Mouse (Mus musculus): Measurements from ENCODE around the gene Ugt1a6a.
"Not testable (repeated sequence)": the region's sequence is repeated elsewhere in the genome, so short reads cannot be mapped to it uniquely, and the experiment has no call there.

The Ugt1a6a gene

DNA sequence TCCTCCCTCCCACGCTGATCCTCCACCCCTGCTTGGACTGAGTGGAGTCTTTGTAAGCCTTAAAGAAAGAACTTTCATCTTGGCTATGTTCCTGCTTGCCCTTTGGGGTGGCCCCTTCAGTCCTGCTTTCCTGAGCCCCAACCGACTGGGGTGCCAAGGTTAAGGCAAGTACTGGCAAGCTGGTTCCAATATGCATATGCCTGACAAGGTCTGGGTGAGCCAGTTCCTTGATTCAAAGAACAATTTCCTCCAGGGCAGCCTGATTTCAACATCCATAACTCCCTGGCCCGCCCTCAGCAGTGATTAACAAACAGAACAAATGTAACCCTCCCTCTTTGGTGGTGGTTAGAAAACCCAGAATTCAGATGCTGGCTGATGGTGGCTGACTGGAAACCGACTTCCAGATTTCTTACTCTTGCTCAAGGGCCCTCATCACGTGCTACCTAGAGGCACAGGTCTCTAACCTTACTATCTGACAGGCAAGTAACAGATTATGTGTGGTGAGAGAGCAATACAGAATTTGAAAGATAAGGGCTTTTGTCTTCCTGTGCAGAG lies at the start of gene Ugt1a6a:
TSS of gene Ugt1a6a (plus strand) at position 353 of the 555 bp plus-strand sequence.
- DNase-seq (ENCODE audit: low read depth, low spot score): not testable (repeated sequence)

DNA sequence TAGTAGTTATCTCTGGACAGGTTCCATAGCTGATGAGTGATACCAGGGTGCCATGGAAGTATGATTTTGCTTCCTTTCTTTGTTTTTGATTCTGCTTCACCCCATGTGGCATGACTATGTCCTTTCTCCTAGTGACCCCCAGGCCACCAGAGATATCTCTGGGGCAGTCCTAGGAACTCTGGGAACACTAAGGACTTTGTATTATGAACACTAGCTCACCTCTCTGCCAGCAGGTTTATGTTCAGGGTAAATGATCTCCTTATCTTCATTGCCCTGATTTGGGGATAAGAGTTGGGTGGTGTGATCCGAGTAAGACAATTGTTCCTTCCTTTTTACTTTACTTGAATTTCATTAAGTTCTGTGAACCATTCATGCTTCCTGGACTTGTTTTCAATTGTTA lies 48.5 kb upstream of the Ugt1a6a start:
- no peak for DNase-seq (ENCODE audit: low read depth, low spot score)

DNA sequence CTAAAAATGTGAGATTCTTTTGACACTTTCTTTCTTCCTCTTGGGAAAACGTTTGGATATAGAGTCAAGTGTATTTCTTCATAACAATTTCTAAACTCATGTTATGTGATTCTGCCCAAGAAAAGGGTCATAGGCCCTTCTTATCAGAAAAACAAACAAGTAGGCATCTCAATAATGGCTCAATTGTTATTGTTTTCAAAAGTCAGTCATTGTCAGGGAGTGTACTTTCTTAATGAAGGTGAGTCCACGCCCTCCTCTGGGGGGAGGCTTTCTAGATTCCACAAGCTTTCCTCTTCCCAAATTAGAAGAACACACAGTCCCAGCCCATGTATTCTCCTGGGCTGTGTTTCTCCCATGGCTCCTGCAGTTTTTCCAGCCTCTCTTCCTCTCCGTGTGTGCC lies 47.1 kb upstream of the Ugt1a6a start, which contains the start of gene Ugt1a8:
TSS of gene Ugt1a8 (plus strand) at position 301 of the 400 bp plus-strand sequence.
- DNase-seq (ENCODE audit: low read depth, low spot score): no peak

DNA sequence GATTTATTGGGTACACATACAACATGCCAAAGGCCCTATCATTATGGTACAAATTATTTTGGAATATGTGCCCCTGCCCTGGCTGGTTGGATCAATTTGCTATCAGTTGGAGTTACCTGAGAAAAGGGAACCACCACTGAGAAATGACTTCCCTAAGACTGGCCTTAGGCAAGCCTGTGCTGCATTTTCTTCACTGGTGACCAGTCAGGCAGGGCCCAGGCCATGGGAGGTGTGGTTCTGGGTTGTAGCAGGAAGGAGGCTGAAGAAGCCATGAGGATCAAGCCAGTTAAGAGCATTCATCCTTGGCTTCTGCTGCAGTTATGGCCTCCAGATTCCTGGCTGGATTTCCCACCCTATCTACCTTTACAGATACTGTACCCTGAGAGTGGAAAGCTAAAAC lies 42.3 kb upstream of the Ugt1a6a start:
- no peak for DNase-seq (ENCODE audit: low read depth, low spot score)

DNA sequence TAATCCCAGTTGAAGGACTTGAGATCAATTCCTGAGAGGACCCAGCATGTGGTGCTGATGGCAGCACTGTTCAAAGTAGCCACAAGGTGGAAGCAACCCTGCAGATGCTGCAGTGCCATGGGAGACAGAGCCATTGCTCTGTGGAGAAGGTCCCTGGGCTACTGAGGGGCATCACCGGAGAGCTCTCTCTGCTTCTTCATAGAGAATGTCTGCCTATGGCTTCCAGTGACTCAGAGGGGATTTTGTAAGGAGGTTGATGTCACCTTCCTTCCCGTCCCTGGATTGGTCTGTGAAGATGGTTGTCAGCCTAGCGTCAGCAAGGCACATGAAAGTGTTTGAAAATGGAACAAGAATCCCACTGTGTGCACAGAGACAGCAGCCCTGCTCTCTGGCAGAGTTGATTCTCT lies 40.3 kb upstream of the Ugt1a6a start:
- DNase-seq (ENCODE audit: low read depth, low spot score): not testable (repeated sequence)

DNA sequence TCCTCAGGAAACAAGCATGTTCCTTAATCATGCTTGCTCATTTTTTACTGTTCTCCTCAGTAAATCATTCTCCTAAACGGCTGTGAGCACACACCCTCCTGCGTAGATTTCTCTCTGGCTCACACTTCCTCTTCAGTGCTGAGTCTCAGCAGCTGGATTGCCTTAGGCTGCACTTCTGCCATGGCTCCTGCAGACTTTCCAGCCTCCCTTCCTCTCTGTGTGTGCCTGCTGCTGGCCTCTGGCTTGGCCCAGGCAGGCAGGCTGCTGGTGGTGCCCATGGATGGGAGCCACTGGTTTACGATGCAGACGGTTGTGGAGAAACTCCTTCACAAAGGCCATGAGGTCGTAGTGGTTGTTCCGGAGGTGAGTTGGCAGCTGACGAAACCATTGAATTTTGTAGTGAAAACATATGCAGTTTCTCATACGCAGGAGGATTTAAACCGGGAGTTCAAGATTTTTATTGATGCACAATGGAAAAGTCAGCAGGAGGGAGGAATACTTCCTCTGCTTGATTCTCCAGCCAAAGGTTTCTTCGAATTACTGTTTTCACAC lies 39.6 kb upstream of the Ugt1a6a start, which contains the start of gene Ugt1a7c:
TSS of gene Ugt1a7c (plus strand) at position 122 of the 552 bp plus-strand sequence.
- DNase-seq (ENCODE audit: low read depth, low spot score): no peak

DNA sequence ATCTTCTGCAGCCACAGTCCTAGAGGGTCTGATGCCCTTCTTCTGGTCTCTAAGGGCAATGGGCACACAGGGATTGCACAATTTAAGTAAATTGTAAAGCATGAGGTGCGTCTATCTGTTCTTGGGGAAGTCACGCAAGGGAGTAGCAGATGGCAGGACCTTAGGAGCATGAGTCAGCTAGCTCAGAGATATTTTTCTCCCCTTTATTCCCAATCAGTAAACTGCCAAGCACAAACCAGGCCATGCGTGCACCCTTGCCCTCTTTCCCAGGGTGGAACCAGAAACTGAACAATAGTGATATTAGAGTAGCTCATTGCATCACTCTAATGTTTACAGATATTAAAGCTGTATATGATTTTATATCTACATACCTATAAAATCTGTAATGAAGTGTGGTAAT lies 36.1 kb upstream of the Ugt1a6a start:
- DNase-seq (ENCODE audit: low read depth, low spot score): not testable (repeated sequence)

DNA sequence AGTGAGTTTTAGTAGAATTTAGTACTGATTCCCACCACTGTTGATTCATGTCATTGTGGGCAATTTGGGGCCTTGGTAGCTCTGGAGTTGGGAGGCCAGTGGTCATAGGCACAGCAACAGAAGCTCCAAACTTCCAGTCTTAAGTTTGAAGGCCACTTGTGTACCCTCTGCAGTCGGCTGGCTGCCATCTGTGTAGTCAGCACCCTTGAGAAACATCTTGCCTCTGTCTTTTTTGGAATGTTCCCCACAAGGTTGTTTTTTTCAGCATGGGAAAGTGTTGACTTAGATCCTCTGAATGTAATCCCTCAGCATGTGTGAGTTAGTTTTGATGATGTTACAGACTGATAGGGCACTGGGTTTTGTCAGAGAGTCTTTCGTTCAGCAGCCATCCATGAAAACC lies 34.9 kb upstream of the Ugt1a6a start:
- not testable (repeated sequence) for DNase-seq (ENCODE audit: low read depth, low spot score)

DNA sequence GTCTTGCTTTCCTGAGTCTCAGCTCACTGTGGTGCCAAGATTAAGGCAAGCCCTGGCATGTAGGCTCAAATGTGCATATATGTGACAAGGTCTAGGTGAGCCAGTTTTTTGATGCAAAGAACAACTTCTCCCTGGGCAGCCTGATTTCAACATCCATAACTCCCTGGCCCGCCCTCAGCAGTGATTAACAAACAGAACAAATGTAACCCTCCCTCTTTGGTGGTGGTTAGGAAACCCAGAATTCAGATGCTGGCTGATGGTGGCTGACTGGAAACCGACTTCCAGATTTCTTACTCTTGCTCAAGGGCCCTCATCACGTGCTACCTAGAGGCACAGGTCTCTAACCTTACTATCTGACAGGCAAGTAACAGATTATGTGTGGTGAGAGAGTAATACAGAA lies 31.6 kb upstream of the Ugt1a6a start, which contains the start of gene Ugt1a6b:
TSS of gene Ugt1a6b (plus strand) at position 234 of the 400 bp plus-strand sequence.
- not testable (repeated sequence) for DNase-seq (ENCODE audit: low read depth, low spot score)

DNA sequence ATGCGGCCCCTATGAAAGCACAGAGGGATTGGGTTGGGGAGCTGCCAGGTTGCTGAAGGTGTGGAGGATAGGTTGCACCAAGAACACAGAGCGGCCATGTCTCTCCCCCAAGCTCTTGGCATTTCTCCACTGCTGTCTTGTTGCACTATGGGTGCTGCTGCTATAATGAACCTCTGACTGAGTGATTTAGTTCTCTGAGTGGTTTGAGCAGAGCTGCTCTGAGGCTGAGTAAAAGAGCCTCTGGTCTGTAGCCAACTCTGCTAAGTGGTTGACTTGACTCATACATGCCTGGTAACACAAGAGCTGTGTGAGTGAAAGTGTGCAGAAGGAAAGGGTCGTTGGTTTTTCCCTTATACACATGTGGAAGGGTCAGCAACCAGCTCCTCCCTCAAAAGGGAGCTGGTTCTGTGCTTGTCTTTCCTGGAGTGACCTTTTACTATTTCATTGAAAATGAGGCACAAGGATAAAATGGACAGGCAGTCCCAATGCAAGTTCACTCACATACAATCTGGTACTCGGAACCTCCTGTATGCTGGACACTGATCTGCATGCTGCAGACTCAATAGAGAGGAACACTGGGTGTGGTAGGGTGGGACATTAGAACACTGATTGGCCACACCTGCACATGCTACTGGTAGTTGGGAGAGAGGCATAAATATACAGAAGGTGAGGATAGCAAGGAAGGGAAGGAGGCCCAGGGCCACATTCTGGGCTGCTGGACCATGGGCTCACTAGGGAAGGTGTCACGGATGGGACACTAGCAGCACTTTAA lies 30.7 kb upstream of the Ugt1a6a start:
- not testable (repeated sequence) for DNase-seq (ENCODE audit: low read depth, low spot score)

DNA sequence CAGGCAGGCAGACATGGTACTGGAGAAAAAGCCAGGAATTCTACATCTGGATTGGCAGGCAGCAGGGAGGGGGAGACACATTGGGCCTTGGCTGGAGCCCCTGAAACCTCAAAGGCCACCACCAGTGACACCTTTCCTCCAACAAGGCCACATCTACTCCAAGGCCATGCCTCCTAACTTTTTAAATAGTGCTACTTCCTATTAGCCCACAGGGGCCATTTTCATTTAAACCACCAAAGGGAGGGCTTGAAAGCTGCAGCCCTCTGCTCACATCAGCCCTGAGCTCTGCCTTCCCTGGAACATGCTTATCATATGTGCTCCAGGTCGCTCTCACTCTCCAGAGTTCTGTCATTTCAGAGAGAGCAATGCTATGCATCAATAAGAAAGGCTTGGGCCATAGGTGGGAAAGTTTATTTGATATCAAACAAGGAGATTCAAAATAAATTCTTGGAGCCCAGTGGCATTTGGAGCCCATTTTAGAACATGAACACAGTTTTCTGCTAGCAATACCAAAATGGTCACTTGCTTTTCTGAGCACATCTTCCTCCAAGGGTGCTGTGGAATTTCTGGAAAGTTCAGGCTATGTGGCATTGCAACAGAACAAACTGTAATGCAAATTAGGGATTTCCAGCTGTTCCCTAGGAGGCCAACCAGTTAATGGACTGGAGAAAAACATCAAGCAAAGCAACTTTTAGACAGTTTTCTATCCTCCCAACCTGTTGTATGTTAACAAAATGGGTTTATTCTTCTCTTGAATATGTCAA lies 29.8 kb upstream of the Ugt1a6a start:
- DNase-seq (ENCODE audit: low read depth, low spot score): no peak

DNA sequence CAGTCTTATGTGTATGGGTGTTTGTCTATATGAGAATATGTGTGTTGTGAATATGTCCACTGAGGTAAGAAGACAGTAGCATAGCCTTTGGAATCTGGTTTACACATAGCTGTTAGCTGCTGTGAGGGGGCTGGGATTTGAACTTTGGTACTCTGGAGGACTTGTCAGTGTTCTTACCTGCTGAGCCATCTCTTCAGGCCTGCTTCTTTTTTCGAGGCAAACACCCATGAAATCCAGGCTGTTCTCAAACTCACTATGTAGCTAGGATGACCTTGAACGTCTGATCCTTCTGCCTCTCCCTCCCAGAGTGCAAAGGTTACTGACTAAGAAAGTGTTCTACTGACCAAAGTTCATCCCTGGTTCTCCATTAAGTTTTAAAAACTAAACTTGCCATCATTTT lies 29.0 kb upstream of the Ugt1a6a start:
- DNase-seq (ENCODE audit: low read depth, low spot score): no peak

DNA sequence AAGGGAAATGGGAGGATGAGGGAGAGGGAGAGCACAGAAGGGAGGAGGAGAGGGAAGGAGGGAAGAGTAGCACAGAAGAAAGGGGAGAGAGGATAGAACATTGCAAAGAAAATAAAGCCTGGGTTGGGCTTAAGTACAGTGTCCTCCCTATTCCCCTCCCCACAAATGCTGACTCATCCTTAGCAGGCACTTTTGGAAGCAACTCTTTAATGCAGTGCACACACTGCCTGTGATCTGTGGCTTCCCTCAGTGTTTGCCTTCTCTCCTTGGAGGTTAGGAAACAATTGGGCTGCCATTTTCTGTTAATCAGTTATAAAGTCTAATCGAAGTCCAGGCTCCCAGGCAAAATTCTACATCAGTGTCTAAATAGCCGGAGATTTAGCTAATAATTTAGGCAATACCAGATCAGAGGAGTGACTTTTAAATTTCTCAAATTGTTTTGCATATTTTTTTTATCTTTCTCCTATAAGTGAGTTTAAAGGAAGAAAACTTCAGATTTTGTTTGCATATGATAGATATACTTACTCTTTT lies 25.5 kb upstream of the Ugt1a6a start:
- DNase-seq (ENCODE audit: low read depth, low spot score): not testable (repeated sequence)

DNA sequence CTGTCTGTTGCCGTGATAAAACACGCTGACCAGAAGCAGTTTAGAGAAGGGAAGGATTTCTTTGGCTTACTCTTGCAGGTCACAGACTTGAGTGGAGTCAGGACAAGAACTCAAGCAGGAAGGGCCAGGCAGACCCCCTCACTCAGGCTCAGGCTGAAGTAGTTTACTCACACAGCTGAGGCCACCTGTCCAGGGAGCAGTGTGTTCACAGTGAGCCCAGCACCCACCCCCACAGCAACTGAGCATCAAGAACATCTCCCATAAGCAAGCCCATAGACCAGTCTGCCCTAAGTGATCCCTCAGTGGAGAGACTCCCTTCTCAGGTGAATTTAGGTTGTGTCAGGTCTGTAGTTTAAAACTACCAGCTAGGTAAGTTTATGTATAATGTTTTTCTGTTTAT lies 25.0 kb upstream of the Ugt1a6a start:
- not testable (repeated sequence) for DNase-seq (ENCODE audit: low read depth, low spot score)

DNA sequence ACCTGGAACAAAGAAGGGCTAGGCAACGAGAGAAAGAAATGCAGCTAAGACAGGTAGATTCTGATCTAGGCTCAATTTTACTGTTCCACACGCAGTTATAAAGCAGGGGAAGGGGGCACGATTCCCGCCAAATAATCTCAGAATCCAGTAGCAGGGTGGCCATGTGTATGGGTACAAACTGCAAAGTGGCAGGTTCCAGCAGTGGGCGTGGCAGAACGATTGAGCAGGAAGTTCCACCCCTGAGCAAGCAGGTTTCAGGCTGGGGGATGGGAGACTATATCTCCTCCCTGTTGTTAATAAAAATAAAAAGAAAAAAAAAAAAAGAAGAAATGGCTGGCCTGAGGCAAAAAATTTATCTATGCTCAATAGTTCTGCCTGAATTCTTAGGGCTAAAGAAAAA lies 21.8 kb upstream of the Ugt1a6a start:
- not testable (repeated sequence) for DNase-seq (ENCODE audit: low read depth, low spot score)

DNA sequence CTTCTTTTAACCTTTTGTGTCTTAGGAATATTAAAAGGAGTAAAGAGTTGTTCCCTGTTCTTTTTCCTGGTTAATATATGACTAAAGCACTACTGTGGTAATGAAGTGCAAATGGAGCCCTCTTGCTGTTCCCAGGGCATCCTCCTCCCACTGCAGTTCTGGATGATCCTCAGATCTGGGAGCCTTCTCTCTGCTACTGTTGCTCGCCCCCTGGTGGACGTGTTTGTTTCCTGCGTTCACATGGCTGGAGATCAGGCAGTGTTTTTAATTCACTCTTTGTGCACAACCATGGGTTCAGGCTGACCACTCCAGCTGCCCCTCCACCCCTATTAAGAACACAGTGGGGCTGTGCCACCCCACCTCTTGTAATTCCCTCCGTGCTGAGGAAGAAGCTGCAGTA lies 14.1 kb upstream of the Ugt1a6a start:
- DNase-seq (ENCODE audit: low read depth, low spot score): not testable (repeated sequence)

DNA sequence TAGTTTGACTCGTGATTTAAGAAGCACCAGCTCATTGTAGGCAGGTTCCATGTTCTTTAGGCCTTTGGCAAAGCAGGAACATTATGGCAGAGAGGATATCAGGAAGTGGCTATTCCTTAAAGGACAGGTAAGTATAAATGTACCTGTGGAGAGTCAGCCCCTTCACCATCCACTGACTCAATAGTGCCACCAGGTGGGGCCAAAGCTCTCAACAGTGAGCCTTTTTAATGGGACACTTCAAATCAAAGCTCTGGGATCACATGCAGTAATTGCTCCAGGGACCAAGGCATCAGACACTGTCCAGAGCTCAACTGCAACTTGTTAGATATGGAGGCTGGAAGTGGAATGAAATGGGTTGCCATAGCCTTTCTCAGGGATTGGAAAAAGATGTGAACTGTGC lies 13.1 kb upstream of the Ugt1a6a start:
- DNase-seq (ENCODE audit: low read depth, low spot score): not testable (repeated sequence)

DNA sequence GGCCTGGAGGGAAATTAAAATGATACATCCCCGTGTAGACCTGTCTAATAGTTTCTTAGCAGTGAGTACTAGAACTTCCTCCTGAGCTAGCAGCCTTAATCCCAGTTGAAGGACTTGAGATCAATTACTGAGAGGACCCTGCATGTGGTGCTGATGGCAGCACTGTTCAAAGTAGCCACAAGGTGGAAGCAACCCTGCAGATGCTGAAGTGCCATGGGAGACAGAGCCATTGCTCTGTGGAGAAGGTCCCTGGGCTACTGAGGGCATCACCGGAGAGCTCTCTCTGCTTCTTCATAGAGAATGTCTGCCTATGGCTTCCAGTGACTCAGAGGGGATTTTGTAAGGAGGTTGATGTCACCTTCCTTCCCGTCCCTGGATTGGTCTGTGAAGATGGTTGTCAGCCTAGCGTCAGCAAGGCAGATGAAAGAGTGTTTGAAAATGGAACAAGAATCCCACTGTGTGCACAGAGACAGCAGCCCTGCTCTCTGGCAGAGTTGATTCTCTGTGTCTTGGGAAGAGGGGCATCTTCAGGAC lies 8.7 kb upstream of the Ugt1a6a start:
- DNase-seq (ENCODE audit: low read depth, low spot score): not testable (repeated sequence)

DNA sequence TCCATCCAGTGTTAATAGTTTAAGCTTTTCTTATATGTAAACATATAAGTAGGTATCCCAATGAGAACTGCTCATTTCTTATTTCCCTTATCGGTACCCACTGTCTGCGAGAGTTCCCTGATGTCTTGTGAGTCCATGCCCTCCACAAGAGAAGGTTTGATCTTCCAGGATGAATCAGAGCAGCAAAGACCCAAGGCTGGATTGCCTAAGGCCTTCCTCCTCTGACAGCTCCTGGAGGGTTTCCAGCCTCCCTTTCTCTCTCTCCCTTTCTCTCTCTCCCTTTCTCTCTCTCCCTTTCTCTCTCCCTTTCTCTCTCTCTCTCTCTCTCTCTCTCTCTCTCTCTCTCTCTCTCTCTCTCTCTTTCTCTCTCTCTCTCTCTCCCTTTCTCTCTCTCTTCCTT lies 5.5 kb upstream of the Ugt1a6a start:
- not testable (repeated sequence) for DNase-seq (ENCODE audit: low read depth, low spot score)

DNA sequence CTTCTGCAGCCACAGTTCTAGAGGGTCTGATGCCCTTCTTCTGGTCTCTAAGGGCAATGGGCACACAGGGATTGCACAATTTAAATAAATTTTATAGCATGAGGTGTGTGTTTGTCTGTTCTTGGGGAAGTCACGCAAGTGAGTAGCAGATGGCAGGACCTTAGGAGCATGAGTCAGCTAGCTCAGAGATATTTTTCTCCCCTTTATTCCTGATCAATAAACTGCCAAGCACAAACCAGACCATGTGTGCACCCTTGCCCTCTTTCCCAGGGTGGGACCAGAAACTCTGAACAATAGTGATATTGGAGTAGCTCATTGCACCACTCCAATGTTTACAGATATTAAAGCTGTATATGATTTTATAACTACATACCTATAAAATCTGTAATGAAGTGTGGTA lies 4.4 kb upstream of the Ugt1a6a start:
- not testable (repeated sequence) for DNase-seq (ENCODE audit: low read depth, low spot score)

DNA sequence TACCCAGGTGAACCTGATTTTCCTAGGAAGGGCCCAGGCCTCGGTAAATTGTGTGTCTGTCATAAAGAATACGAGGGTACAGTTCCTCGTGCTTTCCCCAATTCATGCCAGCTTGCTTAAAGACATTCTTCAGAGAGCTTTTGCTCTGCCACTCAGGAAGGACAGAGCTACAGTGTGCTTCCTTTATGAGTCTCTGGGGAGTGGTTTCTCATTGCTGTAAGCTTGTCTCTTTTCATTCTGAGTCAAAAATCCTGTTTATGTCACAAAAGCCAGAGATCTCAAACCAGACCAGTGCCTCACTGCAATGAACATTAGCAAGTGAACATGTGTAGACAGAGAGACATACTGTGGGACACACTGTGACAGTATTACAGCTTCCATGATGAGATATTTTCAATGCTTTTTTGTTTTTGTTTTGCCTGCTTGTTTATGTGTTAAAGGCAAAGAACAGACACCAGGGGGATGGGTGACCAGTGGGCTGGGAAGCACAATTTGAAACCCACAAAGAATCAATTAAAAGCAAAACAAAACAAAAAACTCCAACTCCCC lies 627 bp upstream of the Ugt1a6a start:
- no peak for DNase-seq (ENCODE audit: low read depth, low spot score)
